Mouse (Mus musculus): ENCODE data around the gene Efnb2.

- no peak for TF ChIP-seq USF1 (IDR thresholded peaks at IDR 0.05; ENCODE audit: low read depth, low read length)
- no peak for TF ChIP-seq CHD1 (IDR thresholded peaks at IDR 0.05; ENCODE audit: low read depth, low read length)
- no peak for TF ChIP-seq POLR2A (IDR thresholded peaks at IDR 0.05; ENCODE audit: control insufficient read depth in 1 of 2, insufficient read depth in 1 of 2, low read depth in 1 of 2, low read length in 2 of 2, poor library complexity in 1 of 2)
- TF ChIP-seq CTCF (IDR thresholded peaks at IDR 0.05 in 2 of 3, conservative IDR thresholded peaks at IDR 0.05 in 1 of 3; ENCODE audit: control insufficient read depth in 1 of 3, insufficient read depth in 1 of 3, low read depth in 2 of 3, low read length in 3 of 3, poor library complexity in 1 of 3, severe bottlenecking in 1 of 3): no peak
- no peak for TF ChIP-seq NELFE (IDR thresholded peaks at IDR 0.05; ENCODE audit: low read depth, low read length)
- no peak for TF ChIP-seq ZKSCAN1 (IDR thresholded peaks at IDR 0.05; ENCODE audit: low read depth, low read length)
Measured at GRCm38 (mm10) chr8:8602616-8603461, 58.2 kb downstream of the Efnb2 start.

Data from MEL (cell line).